8 mouse cellular contexts compared by ENCODE assay signal in genomic region chr9:70542305-70543041, GRCm38 (mm10). TPM values are rescaled to one million over a fixed set of nuclear protein-coding genes. Genes with fewer than 3 reads are reported as not detected.
DNase-seq lines count a peak whose midpoint lies in the region; ATAC-seq and TF ChIP-seq lines count a peak whose summit lies in the region.

Gene Sltm (plus strand): TSS chr9:70542754.

- peak; percentile 92 for ATAC-seq in activated CD4-positive, CD25-positive, alpha-beta regulatory T cell, adult 4 months
- peak; percentile 94 for ATAC-seq in megakaryocyte progenitor cell, adult 5-6 weeks (replicated peaks; ENCODE audit: poor library complexity)

- no peak for TF ChIP-seq CTCF in cortical plate, adult 2 months (IDR thresholded peaks at IDR 0.05; ENCODE audit: extremely low read depth, insufficient read depth, low read length)

- peak; percentile 77 for TF ChIP-seq POLR2A in cortical plate, adult 2 months (IDR thresholded peaks at IDR 0.05; ENCODE audit: extremely low read depth, insufficient read depth, low read length)

- H3K4me1 ChIP-seq in cortical plate, adult 2 months (ENCODE audit: control insufficient read depth, insufficient read depth, low read length), result no peaks in the 10 kb centered on the region; the same call in 1 of the 2 replicates

- DNase-seq in gastrocnemius, postnatal 10 days, result peak; percentile 100
- peak; percentile 98 for DNase-seq in induced T-regulatory cell, adult 2 months (ENCODE audit: low read depth)
- peak; percentile 93 to 98 for DNase-seq in left cerebral cortex, adult 9 months (ENCODE audit: low spot score in 2 of 2)
- DNase-seq in right cerebral cortex, postnatal 14 days, result peak; percentile 98
- peak; percentile 99 to 100 for DNase-seq in urinary bladder, postnatal 36 days (ENCODE audit: low spot score in 2 of 2)

- H3K4me3 ChIP-seq in cortical plate, adult 2 months (ENCODE audit: insufficient read depth, low read length), result peak within 1 kb of the TSS; percentile 77

- peak within 1 kb of the TSS; percentile 97 for H3K27ac ChIP-seq in cortical plate, adult 2 months (ENCODE audit: insufficient read depth, low read length)

RNA-seq across cellular contexts. Expression of gene Sltm, which starts in this region (rescaled TPM):
- 10 to 100 TPM; 57.6 to 83.6 TPM for polyA plus RNA-seq in activated CD4-positive, CD25-positive, alpha-beta regulatory T cell, adult 4 months (2017; shearing (Covaris generic))
- polyA plus RNA-seq in cortical plate, adult 2 months (2012; rRNA removed), result 51.2 and 55.3 TPM in 2 replicates
- total RNA-seq in gastrocnemius, postnatal 10 days (2021), result 10 to 100 TPM; 21.4 to 26.5 TPM
- total RNA-seq in megakaryocyte progenitor cell, adult 5-6 weeks (2015), result 87.6 and 105 TPM in 2 replicates
- total RNA-seq in megakaryocyte progenitor cell, adult 5-6 weeks (2017), result 75.6 and 111 TPM in 2 replicates

Comparison
In these comparisons a context has a peak if more than half of its experiments do, and no peak if none do; other contexts are left out.
1. Peak in every context shown above with its lines: DNase-seq, ATAC-seq, H3K4me3 ChIP-seq and H3K27ac ChIP-seq.